ENCODE assay signal across 10 mouse cellular contexts in genomic region chrX:142778638-142779037, GRCm38 (mm10).
DNase-seq lines count a peak whose midpoint lies in the region; ATAC-seq and TF ChIP-seq lines count a peak whose summit lies in the region.
"Had no signal": no experiment of that assay in that cellular context is flagged by ENCODE, and none has a peak within 500 bp of the region (broad histone marks: within the 10 kb centered on the region; RNA-seq: fewer than 3 reads in every experiment).

No protein-coding gene starts in this region.

- 0 out of 2 replicates have a peak overlapping the region, but pooled peaks have one; percentile 14 for H3K27ac ChIP-seq in layer of hippocampus, adult 2 months
- peak overlapping the region; percentile 89 for H3K27ac ChIP-seq in heart, embryonic 12.5 days (ENCODE audit: poor library complexity, severe bottlenecking)
- peak overlapping the region; percentile 9 for H3K27ac ChIP-seq in liver, embryonic 14.5 days
- H3K27ac ChIP-seq in stomach, embryonic 16.5 days (ENCODE audit: low read length) = no peak overlapping the region
- H3K27ac ChIP-seq in midbrain, embryonic 13.5 days = no peak overlapping the region; the same call in 1 of the 2 replicates

- WGBS in heart, embryonic 12.5 days = 28% methylated on average over 6 of the region's 6 CpGs
- WGBS in liver, embryonic 14.5 days (ENCODE audit: insufficient replicate concordance) = 24% methylated on average over 6 of the region's 6 CpGs
- 41% methylated on average over 6 of the region's 6 CpGs for WGBS in stomach, embryonic 16.5 days
- 77% methylated on average over 6 of the region's 6 CpGs for whole genome bisulfite sequencing in midbrain, embryonic 13.5 days

- peaks cover 17% of the 10 kb centered on the region; the same call in 1 of the 2 replicates for H3K36me3 ChIP-seq in heart, embryonic 12.5 days
- H3K36me3 ChIP-seq in liver, embryonic 14.5 days (replicated peaks; ENCODE audit: control insufficient read depth, insufficient read depth, low read depth) = no peaks in the 10 kb centered on the region
- no peaks in the 10 kb centered on the region for H3K36me3 ChIP-seq in stomach, embryonic 16.5 days (ENCODE audit: control insufficient read depth, insufficient read depth, low read length)
- no peaks in the 10 kb centered on the region for H3K36me3 ChIP-seq in midbrain, embryonic 13.5 days

- no peak overlapping the region for H3K9ac ChIP-seq in heart, embryonic 12.5 days
- no peak overlapping the region for H3K9ac ChIP-seq in liver, embryonic 14.5 days (replicated peaks)
- no peak overlapping the region for H3K9ac ChIP-seq in stomach, embryonic 16.5 days (ENCODE audit: low read length)
- H3K9ac ChIP-seq in midbrain, embryonic 13.5 days (replicated peaks) = no peak overlapping the region

- H3K4me1 ChIP-seq in heart, embryonic 12.5 days (replicated peaks) = peaks cover 17% of the 10 kb centered on the region; the same call in 1 of the 2 replicates
- peaks cover 3 to 10% of the 10 kb centered on the region in 2 experiments; a peak in 3 of 4 replicates for H3K4me1 ChIP-seq in liver, embryonic 14.5 days (replicated peaks; ENCODE audit: control insufficient read depth in 2 of 2, insufficient read depth in 2 of 2, low read length in 1 of 2)
- H3K4me1 ChIP-seq in stomach, embryonic 16.5 days (ENCODE audit: control insufficient read depth, insufficient read depth, low read length) = no peaks in the 10 kb centered on the region
- H3K4me1 ChIP-seq in midbrain, embryonic 13.5 days (replicated peaks) = no peaks in the 10 kb centered on the region

- DNase-seq in layer of hippocampus, adult 2 months (ENCODE audit: low spot score in 2 of 2) = no peak
- no peak for DNase-seq in layer of hippocampus, adult 9-11 months
- DNase-seq in liver, embryonic 14.5 days (ENCODE audit: low read depth in 3 of 3, low spot score in 3 of 3) = peak; percentile 52 to 58 (median 55)
- DNase-seq in right cerebral cortex, postnatal 14 days = no peak
- no peak for DNase-seq in gastrocnemius, postnatal 10 days
- DNase-seq: kidney, adult 18-20 months had no signal

- ATAC-seq in heart, embryonic 12.5 days (ENCODE audit: insufficient number of reproducible peaks, low FRiP score) = peak; percentile 91
- ATAC-seq in liver, embryonic 14.5 days (ENCODE audit: insufficient read depth) = peak; percentile 99
- ATAC-seq in stomach, embryonic 16.5 days (ENCODE audit: insufficient read depth, low FRiP score) = peak; percentile 90
- no peak for ATAC-seq in midbrain, embryonic 13.5 days
- ATAC-seq: midbrain, embryonic 16.5 days had no signal

- TF ChIP-seq EP300 in liver, embryonic 14.5 days (IDR thresholded peaks at IDR 0.05; ENCODE audit: low read depth) = no peak

- no peak overlapping the region for H3K4me3 ChIP-seq in layer of hippocampus, adult 2 months
- no peak overlapping the region for H3K4me3 ChIP-seq in heart, embryonic 12.5 days
- no peak overlapping the region for H3K4me3 ChIP-seq in liver, embryonic 14.5 days (ENCODE audit: insufficient read depth in 1 of 2, low read depth in 2 of 2, low read length in 2 of 2)
- H3K4me3 ChIP-seq in stomach, embryonic 16.5 days (replicated peaks; ENCODE audit: low read length) = no peak overlapping the region
- no peak overlapping the region for H3K4me3 ChIP-seq in midbrain, embryonic 13.5 days (replicated peaks)

- H3K4me2 ChIP-seq in heart, embryonic 12.5 days = peak overlapping the region; percentile 50
- peak overlapping the region; percentile 45 for H3K4me2 ChIP-seq in liver, embryonic 14.5 days (ENCODE audit: low read depth)
- no peak overlapping the region for H3K4me2 ChIP-seq in stomach, embryonic 16.5 days (ENCODE audit: low read depth, low read length)
- H3K4me2 ChIP-seq in midbrain, embryonic 13.5 days (replicated peaks) = no peak overlapping the region

- no peaks in the 10 kb centered on the region for H3K27me3 ChIP-seq in heart, embryonic 12.5 days (replicated peaks)
- no peaks in the 10 kb centered on the region for H3K27me3 ChIP-seq in liver, embryonic 14.5 days (ENCODE audit: control insufficient read depth, insufficient read depth, low read length)
- no peaks in the 10 kb centered on the region; the same call in 1 of the 2 replicates for H3K27me3 ChIP-seq in stomach, embryonic 16.5 days (ENCODE audit: control insufficient read depth, insufficient read depth, low read length)
- peaks cover 10% of the 10 kb centered on the region; the same call in 1 of the 2 replicates for H3K27me3 ChIP-seq in midbrain, embryonic 13.5 days

- TF ChIP-seq CTCF in layer of hippocampus, adult 2 months (conservative IDR thresholded peaks at IDR 0.05) = no peak
- no peak for TF ChIP-seq CTCF in liver, embryonic 14.5 days (IDR thresholded peaks at IDR 0.05; ENCODE audit: low read depth)

- no peaks in the 10 kb centered on the region for H3K9me3 ChIP-seq in heart, embryonic 12.5 days (replicated peaks)
- no peaks in the 10 kb centered on the region for H3K9me3 ChIP-seq in liver, embryonic 14.5 days (ENCODE audit: control insufficient read depth, low read length)
- H3K9me3 ChIP-seq in stomach, embryonic 16.5 days (replicated peaks; ENCODE audit: control insufficient read depth, low read length) = no peaks in the 10 kb centered on the region
- H3K9me3 ChIP-seq in midbrain, embryonic 13.5 days = no peaks in the 10 kb centered on the region

Comparison
In these comparisons a context has a peak if more than half of its experiments do, and no peak if none do; other contexts are left out.
1. DNase-seq: peak in liver, embryonic 14.5 days (3 of 3); none in layer of hippocampus, adult 2 months (0 of 2), layer of hippocampus, adult 9-11 months (single experiment), right cerebral cortex, postnatal 14 days (single experiment) and gastrocnemius, postnatal 10 days (single experiment).
2. H3K27ac ChIP-seq: peak in layer of hippocampus, adult 2 months (single experiment), heart, embryonic 12.5 days (single experiment) and liver, embryonic 14.5 days (single experiment); none in stomach, embryonic 16.5 days (single experiment) and midbrain, embryonic 13.5 days (single experiment).
3. H3K4me2 ChIP-seq: peak in heart, embryonic 12.5 days (single experiment) and liver, embryonic 14.5 days (single experiment); none in stomach, embryonic 16.5 days (single experiment) and midbrain, embryonic 13.5 days (single experiment).